Mouse (Mus musculus) 3134 (cell line): ENCODE results near the gene Dapk2.

Source experiments
- DNase-seq: peaks from one replicate; pipeline ENCODE4 v3.0.0-alpha.2; 2011; ENCODE audit warnings: low spot score; ENCODE audit not compliant: insufficient read length; ENCODE audit errors: extremely low read depth

Dapk2 gene

GRCm38 (mm10) chr9:66182679-66182993, 24.6 kb downstream of the Dapk2 start:
- no peak for DNase-seq

GRCm38 (mm10) chr9:66183023-66183422, 25.0 kb downstream of the Dapk2 start:
- DNase-seq, result no peak

- DNase-seq, result no peak
These were observed 26.5 kb downstream of the Dapk2 start for GRCm38 (mm10) chr9:66184572-66184971.

- no peak for DNase-seq
These were observed 28.4 kb downstream of the Dapk2 start for GRCm38 (mm10) chr9:66186426-66186825.

- no peak for DNase-seq
These were observed 31.0 kb downstream of the Dapk2 start for GRCm38 (mm10) chr9:66189026-66189425.

- no peak for DNase-seq
These were observed 36.0 kb downstream of the Dapk2 start for GRCm38 (mm10) chr9:66194003-66194402.

- DNase-seq, result no peak
These were observed 38.5 kb downstream of the Dapk2 start for GRCm38 (mm10) chr9:66196561-66196960.

- DNase-seq, result no peak
These were observed 40.5 kb downstream of the Dapk2 start for GRCm38 (mm10) chr9:66198533-66198932.

- DNase-seq, result no peak
These were observed 41.8 kb downstream of the Dapk2 start for GRCm38 (mm10) chr9:66199657-66200410.

- no peak for DNase-seq
These were observed 42.4 kb downstream of the Dapk2 start for GRCm38 (mm10) chr9:66200411-66200789.

GRCm38 (mm10) chr9:66201665-66202064, 43.6 kb downstream of the Dapk2 start:
- no peak for DNase-seq

GRCm38 (mm10) chr9:66202463-66202862, 44.4 kb downstream of the Dapk2 start:
- DNase-seq, result no peak

- no peak for DNase-seq
These were observed 47.7 kb downstream of the Dapk2 start for GRCm38 (mm10) chr9:66205702-66206101.

GRCm38 (mm10) chr9:66206825-66207224, 48.8 kb downstream of the Dapk2 start:
- no peak for DNase-seq

- no peak for DNase-seq
These were observed 53.4 kb downstream of the Dapk2 start for GRCm38 (mm10) chr9:66211420-66211819.

GRCm38 (mm10) chr9:66212088-66212487, 54.1 kb downstream of the Dapk2 start:
- no peak for DNase-seq

- no peak for DNase-seq
These were observed 54.8 kb downstream of the Dapk2 start for GRCm38 (mm10) chr9:66212802-66213201.

GRCm38 (mm10) chr9:66213386-66214032, 55.5 kb downstream of the Dapk2 start:
- DNase-seq, result no peak

- no peak for DNase-seq
These were observed 57.5 kb downstream of the Dapk2 start for GRCm38 (mm10) chr9:66215551-66215950.

- no peak for DNase-seq
These were observed 59.9 kb downstream of the Dapk2 start for GRCm38 (mm10) chr9:66217970-66218369.

- DNase-seq, result no peak
These were observed 61.1 kb downstream of the Dapk2 start for GRCm38 (mm10) chr9:66218917-66219725.

- DNase-seq, result no peak
These were observed 65.8 kb downstream of the Dapk2 start for GRCm38 (mm10) chr9:66223872-66224271.
